Mouse (Mus musculus): ENCODE data around the gene Nup107.
"Not testable (repeated sequence)": the region's sequence is repeated elsewhere in the genome, so short reads cannot be mapped to it uniquely, and the experiment has no call there.

Nup107 gene

GRCm38 (mm10) chr10:117749787-117750343 lies 42.6 kb downstream of the Nup107 start:
- DNase-seq: no peak

DNA sequence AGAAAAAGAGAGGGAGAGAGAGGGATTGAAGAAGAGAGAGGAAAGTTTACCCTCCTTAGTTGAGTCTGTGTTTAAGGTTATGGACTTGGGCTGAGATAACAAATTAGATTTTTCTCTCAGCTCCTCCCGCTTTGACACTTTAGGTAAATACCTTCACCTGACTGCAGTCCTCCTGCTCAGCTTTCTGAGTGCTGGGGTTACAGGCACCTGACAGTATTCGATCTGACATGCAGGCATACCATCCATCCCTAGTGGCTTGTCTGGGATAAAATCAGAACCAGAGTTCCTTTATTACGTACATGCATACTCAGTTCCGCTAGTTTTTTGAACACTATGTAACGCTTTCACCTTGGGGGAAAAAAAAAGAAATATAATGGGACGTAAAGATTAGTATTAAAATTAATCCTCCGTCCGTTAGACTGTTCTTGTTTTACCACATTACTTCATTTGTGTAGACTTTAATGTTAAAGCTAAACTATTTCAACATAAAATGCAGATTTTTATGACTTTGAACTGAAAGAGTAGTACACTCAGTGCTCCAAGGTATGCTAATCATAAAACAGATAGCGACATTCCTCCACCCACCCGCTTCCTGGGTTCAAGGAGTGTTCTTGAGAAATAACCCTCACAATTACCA lies 43.3 kb downstream of the Nup107 start:
- DNase-seq: no peak

- DNase-seq: no peak
Measured at GRCm38 (mm10) chr10:117748276-117749049, 44.0 kb downstream of the Nup107 start.

DNA sequence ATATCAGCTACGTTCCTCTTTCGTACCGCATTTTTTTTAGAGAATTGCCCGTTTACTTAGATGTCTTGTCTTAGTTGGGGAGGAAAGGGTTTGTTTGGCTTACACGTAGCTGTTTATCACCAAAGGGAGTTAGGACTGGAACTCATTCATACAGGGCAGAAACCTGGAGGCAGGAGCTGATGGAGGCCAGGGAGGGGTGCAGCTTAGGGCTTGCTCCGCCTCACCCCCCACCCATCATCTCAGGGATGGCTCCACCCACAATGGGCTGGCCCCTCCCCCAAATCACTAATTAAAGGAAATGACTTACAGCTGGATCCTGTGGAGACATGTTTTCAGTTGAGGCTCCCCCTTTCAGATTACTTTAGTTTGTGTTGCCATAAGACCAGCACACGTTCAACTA lies 44.8 kb downstream of the Nup107 start:
- DNase-seq: peak in 1 of 2 experiments; percentile 24

GRCm38 (mm10) chr10:117746297-117746883 lies 46.1 kb downstream of the Nup107 start, which contains the start of gene Slc35e3:
Gene Slc35e3, minus strand, starts transcription at chr10:117746365.
- peak; percentile 97 for DNase-seq

- DNase-seq: peak; percentile 24
Measured at GRCm38 (mm10) chr10:117745570-117746296, 46.8 kb downstream of the Nup107 start.

DNA sequence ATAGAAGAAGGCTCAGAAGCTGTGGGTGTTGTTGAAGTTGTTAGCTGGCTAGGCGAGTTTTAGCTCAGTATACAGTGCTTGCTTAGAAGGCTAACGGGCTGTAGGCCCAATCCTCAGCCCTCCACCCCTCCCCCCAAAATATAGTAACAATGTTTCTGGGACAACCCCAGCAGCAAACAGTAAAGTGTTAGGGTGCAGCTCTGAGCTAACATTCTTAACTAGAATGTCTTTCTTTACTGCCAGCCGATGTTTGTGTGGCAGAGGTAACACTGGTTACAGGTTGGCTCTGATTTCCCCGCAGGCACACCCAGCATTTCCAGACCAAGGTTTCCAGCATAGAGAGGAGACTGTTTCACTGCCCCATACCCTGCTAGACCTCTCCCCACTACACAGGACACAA lies 48.6 kb downstream of the Nup107 start:
- DNase-seq: no peak

DNA sequence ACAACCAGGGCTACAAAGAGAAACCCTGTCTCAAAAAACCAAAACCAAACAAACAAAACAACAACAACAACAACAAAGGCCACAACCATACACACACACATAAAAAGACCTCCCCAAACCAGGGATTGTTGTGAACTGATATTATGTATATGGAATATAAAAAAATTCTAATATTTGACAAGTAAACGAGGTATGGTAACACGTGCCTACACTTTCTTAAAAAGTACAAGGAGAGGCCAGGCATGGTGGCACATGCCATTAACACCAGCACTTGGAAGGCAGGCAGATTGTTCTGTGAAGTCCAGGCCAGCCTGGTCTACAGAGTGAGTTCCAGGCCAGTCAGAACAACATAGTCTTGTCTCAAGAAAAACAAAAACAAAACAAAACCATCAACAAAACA lies 49.3 kb downstream of the Nup107 start:
- no peak for DNase-seq

DNA sequence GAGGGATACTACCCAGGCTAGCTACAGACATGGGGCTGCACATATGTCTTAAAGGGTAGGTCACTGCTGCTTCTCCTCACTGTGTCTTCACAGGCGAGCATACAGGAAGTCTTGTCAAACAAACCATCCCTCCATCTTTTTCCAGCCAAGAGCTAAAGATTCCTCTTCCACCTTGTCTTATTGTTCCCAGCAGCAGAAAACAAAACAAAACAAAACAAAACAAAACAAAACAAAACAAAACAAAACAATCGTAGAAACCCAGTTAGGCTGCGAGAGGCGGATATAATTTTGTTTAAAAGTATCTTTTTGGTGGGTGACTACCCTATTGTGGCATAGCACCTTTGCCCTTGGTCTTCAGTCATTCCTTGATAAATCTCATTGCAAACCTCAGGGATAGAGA lies 49.9 kb downstream of the Nup107 start:
- DNase-seq: no peak

DNA sequence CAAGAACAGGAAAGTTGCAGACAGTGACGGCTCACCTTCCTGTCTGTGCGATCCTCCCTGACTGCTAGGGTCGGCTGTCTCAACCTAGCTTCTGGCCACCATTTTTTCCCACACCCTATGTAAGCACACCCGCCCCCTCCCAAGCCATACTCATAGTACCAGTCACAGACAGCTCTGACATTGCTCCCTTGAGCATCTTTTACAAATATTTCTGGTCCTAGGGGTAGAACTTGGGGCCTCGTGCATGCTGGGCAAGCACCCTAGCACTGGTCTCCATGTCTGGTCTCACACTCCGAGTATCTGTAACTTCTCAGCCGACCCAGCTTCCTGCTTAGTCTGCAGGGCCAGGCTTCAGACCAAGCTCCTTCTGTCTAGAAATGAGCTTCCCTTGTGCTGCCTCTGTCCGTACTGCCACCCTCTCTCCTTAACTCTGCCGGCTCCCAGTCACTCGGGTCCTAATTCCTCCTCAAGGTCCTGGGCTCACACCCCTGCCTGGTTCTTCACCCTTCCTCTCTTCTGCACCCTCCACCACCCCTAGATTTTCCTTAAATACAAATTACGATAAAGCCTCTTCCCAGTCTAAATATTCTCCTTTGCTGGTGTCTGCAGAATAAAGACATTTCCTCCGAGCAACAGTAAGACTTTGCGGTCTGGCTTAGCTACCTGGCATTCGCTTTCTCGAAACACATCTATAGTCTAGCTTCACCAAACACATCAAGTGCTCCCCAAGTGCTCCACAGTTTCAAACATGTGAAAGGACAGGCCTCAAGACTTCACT lies 50.6 kb downstream of the Nup107 start:
- DNase-seq: no peak

DNA sequence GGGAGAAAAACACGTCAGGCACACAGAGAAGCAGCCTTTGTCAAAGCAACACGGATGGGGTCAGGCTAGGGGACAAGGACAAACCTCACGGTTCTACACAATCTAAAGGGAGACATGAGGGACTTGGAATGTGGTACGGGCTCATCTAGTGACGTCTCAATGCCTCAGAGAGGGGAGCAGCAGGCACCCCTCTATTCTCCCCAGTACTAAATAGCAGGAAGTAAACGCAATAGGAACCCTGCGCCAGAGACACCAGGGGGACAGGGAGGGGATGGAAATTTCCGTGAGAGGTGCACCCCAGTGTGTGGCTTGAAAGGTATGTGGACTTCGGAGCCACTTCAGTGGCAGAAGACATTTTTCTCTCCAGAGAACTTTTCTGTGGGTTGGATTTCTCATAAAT lies 51.6 kb downstream of the Nup107 start:
- DNase-seq: no peak

GRCm38 (mm10) chr10:117740171-117740570 lies 52.3 kb downstream of the Nup107 start:
- no peak for DNase-seq

DNA sequence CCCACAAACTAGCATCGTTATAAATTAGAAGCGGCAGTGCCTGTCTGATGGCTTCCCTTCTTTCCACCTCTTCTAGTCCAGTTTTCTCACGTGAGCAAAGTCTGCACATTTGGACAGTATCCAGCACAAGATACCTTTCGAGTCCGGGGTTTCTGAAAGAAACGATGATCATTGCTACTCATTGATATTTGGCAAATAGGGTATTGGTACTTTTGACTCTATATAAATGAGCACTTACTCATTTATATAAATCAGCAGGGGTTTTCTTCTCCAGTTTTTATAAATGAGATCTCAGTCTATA lies 52.9 kb downstream of the Nup107 start:
- no peak for DNase-seq

DNA sequence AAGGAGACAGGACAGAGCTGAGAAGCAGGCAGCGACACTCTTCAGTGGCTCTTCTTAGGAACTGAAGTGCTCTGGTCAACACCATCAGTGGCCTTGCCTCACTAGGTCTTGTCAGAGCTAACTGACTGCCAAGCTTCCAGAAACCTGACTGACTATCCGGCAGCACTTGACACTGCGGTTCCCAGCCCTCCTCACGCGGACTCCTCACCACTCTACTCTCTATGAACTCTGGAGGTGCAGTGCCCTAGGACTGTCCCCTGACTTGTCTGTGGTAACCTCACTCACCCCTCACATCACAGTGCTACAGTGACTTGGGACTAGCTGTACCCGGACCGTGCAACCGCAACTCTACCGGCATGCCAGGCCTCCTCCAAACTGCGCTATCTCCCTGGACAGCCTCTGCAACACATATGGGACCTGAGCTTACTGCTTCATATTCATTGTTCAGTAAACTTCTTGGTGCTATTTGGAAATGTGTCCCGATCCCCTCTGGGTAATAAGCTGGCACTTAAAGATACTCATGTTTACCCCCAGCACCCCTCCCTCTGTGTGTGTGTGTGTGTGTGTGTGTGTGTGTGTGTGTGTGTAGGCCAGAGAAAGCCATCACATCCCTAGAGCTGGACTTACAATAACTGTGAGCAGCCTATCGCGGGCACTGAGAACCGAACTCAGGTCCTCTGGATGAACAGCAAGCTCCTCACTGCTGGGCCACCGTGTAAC lies 53.4 kb downstream of the Nup107 start:
- DNase-seq: no peak

DNA sequence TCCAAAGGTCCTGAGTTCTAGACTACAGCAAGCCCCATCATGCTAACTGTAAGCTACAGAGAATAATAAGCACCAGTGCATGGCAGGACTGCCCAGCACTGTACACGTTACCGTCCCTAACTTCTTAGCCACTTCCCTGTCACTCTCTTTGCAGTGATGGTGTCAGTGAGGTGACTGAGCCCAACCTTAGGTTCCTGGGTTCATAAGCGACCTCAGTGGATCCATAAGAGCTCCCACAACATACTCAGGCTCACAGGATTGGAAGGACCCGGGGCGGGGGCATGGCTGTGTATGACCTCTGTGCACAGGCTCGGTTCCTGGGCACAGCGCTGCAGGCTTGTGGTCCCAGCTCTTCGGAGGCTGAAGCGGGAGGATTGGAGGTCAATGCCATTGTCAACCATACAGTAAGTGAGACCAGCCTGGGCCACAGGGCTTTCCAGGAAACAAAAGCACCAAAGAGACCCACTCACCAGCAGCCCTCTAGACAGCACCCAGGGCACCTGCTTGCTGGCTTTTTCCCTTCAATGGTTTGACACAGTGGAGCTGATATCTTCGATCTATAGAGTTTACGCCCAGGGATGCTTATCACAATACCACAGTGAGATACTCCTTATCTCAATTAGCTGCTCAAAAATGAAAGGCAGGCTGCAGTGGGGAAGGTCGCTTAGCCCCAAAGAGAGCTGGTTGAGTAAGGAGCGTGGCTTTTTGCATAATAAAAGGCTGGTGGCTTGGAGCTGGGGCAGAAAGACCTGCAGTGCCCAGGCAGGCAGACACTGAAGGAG lies 54.2 kb downstream of the Nup107 start:
- DNase-seq: no peak

GRCm38 (mm10) chr10:117737498-117737897 lies 55.0 kb downstream of the Nup107 start:
- DNase-seq: not testable (repeated sequence)

DNA sequence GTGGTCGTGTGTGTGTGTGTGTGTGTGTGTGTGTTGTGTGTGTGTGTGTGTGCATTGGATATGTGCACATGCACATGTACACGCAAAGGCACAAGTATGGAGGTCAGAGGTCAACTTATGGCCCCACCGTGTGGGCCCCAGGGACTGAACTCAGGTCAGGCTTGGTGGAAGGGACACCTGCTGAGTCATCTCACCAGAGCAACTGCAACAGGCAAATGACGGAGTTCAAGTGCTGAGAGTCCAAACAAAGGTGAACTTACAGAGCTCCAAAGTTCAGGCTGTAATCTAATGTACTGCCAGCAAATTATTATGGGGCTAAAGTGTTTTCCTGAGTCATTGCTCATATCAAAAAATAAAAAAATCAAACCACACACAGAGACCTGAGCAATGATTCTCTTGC lies 55.4 kb downstream of the Nup107 start:
- no peak for DNase-seq

DNA sequence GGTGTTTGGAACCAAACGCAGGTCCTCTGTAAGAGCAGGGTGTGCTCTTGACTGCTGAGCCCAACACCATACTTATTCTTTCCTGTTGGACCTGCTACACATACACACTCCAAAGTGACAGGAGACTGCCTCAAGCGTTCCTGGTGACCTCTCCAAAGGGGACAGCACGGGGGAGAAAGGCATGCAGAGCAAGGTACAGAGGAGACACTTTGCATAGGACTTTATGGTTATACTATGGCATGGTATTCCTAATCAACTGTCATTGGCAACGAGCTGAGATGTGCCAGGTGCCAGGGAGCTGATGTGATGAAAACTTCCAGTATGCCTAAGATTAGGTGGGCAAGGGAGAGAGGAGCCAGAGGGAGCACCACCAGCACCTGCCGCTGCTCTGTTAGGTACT lies 55.9 kb downstream of the Nup107 start:
- no peak for DNase-seq

DNA sequence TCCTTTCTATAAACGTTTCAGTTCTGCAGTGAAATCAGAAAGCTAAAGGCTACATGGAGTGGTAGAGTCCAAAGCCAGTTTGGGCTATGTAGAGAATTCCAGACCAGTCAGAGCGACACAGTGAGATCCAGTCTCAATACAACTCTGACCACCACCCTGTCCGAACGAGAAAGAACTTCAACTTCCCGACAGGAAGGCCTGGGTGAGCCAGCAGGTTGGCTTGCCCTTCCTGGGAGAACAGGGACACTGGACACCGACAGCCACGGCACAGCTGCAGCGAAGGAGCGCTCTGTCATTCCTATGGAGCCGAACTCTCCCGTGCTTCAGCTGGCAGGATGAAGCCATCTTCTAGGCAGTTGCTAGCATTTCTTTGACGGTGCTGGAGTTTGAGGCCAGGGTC lies 57.1 kb downstream of the Nup107 start:
- DNase-seq: not testable (repeated sequence)

GRCm38 (mm10) chr10:117734104-117734852 lies 58.2 kb downstream of the Nup107 start:
- not testable (repeated sequence) for DNase-seq

Data from thymus, postnatal 36 days (tissue).